Mouse (Mus musculus): Measurements from ENCODE around the gene Map2k5.

GRCm38 (mm10) chr9:63246568-63247169 lies 131.0 kb downstream of the Map2k5 start:
- TF ChIP-seq CTCF (IDR thresholded peaks at IDR 0.05; ENCODE audit: extremely low read depth, insufficient read depth, low read length) (no peak), POLR2A (IDR thresholded peaks at IDR 0.05; ENCODE audit: extremely low read depth, insufficient read depth, low read length) (no peak)

All from cortical plate, adult 2 months (tissue).